Mouse (Mus musculus): Measurements from ENCODE around the gene Arhgef19. TPM values are rescaled to one million over a fixed set of nuclear protein-coding genes. Genes with fewer than 3 reads are reported as not detected.
A peak's percentile ranks its signal among the peaks of the same experiment; 100 is the strongest.

The Arhgef19 gene
- polyA plus RNA-seq, 1 experiment from 2014 or later = 20.9 TPM

DNA sequence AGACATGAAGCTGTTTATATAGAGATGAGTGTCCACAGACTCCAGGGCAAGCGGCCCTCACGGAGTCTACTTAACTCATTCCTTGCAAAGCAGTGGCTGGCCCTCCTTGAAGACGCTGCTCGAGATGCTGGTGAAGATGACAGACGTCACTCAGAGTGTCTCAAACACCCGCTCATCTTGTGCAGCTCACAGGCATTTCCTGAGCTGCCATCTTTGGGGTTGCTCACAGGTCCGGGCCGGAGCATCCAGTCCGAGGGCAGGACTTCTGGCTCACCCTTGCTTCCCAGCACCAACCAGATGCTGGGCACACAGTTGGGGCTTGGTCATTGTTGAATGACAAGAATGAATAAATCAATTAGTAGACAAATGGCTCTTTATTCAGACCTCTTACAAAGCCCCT lies 26.4 kb upstream of the Arhgef19 start:
- no peak for ATAC-seq (ENCODE audit: insufficient read depth, low FRiP score, low read depth)
- no peak overlapping the region for H3K9ac ChIP-seq
- no peaks in the 10 kb centered on the region for H3K27me3 ChIP-seq (replicated peaks)
- H3K27ac ChIP-seq = no peak overlapping the region
- H3K36me3 ChIP-seq = no peaks in the 10 kb centered on the region
- no peak overlapping the region for H3K4me3 ChIP-seq (replicated peaks)
- H3K4me1 ChIP-seq = peaks cover 13% of the 10 kb centered on the region
- no peaks in the 10 kb centered on the region for H3K9me3 ChIP-seq
- peak overlapping the region; percentile 95; the same call in 1 of the 2 replicates for H3K4me2 ChIP-seq
- 80% methylated on average over 9 of the region's 9 CpGs for WGBS

DNA sequence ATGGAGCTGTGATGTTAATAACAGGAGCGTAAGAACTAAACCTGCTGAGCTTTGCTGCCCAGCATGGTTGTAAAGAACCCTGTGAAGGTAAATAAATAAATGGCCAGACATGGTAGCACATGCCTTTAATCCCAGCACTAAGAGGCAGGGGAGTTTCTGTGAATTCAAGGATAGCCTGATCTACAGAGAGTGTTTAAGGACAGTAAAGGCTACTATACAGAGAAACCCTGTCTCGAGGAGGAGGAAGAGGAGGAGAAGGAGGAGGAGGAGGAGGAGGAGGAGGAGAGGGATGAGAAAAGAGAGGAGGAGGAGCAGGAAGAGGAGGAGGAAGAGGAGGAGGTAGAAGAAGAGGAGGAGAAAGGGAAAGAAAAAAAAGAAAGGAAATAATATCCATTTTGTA lies 26.0 kb upstream of the Arhgef19 start:
- 38% methylated on average over 2 of the region's 2 CpGs for WGBS
- H3K4me2 ChIP-seq = peak overlapping the region; percentile 95
- H3K4me1 ChIP-seq = peaks cover 13% of the 10 kb centered on the region
- H3K27me3 ChIP-seq (replicated peaks) = no peaks in the 10 kb centered on the region
- peak overlapping the region; percentile 60 for H3K4me3 ChIP-seq (replicated peaks)
- no peaks in the 10 kb centered on the region for H3K9me3 ChIP-seq
- H3K36me3 ChIP-seq = no peaks in the 10 kb centered on the region
- H3K9ac ChIP-seq = no peak overlapping the region
- peak overlapping the region; percentile 59; the same call in 1 of the 2 replicates for H3K27ac ChIP-seq
- peak; percentile 37; the same call in 1 of the 2 replicates for ATAC-seq (ENCODE audit: insufficient read depth, low FRiP score, low read depth)

DNA sequence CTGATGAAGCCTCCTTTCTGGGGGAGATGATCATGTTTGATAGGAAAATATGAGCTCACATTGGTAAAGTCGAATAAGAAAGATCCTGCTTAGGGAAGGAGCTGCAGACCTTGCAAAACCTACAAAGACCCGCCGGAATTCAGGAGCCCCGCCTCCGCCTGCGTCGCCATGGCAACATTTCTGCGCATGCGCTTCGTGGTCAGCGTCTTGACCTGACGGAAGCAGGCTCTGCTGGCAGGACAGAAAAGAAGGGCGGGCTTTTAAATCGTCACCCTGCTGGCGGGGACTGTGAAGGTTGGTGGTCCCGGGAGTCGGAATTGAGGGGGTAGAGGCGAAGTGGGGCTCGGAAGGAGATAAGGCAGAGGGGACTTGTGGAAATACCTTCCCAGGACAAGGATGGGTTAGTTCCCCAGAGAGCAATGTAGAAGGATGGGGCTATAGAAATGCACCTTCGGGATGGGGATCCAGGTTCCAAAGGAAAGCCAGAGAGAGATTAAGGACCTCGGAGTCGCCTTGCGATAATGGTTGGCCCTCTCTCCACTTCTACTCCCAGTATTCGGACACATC lies 25.4 kb upstream of the Arhgef19 start, which contains the start of gene Rsg1:
Rsg1 (plus strand) TSS at position 187 of the 567 bp plus-strand sequence.
- WGBS = under 1% methylated on average over 24 of the region's 24 CpGs

DNA sequence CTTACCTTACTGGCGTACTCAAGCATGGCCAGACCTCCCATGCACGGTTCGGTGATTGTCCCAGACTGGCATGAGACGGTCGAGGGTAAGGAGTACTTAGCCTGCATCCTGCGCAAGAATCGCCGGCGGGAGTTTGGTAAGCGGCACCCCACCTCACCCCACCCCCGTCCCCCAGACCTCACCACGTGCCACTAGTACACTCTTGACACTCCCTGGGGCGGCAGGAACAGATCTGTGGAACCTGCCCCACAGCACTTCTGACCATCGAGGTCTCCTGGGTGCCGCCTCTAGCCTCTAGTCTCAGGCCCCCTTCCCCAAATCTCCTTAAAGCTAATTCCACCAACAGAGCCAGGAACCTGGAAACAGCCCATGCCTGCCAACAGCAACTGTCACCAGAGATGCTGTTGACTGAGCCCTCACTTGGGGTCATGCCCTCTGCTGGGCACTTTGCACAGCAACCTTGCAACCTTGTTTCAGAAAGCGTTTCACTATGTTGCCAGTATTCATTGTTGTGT lies 24.9 kb upstream of the Arhgef19 start:
- H3K4me2 ChIP-seq = peak overlapping the region; percentile 95
- H3K9me3 ChIP-seq = no peaks in the 10 kb centered on the region
- peak; percentile 40; the same call in 1 of the 2 replicates for ATAC-seq (ENCODE audit: insufficient read depth, low FRiP score, low read depth)
- H3K9ac ChIP-seq = peak overlapping the region; percentile 37; the same call in 1 of the 2 replicates
- H3K36me3 ChIP-seq = no peaks in the 10 kb centered on the region
- peak overlapping the region; percentile 60 for H3K4me3 ChIP-seq (replicated peaks)
- H3K27me3 ChIP-seq (replicated peaks) = no peaks in the 10 kb centered on the region
- peak overlapping the region; percentile 40; the same call in 1 of the 2 replicates for H3K27ac ChIP-seq
- 3% methylated on average over 16 of the region's 16 CpGs for WGBS
- H3K4me1 ChIP-seq = peaks cover 13% of the 10 kb centered on the region

More for the DNA sequence above, 25.4 kb upstream of the Arhgef19 start, which contains the start of gene Rsg1:
- H3K9me3 ChIP-seq = no peaks in the 10 kb centered on the region
- H3K9ac ChIP-seq = peak within 1 kb of the TSS; percentile 37; the same call in 1 of the 2 replicates
- H3K27me3 ChIP-seq (replicated peaks) = no peaks in the 10 kb centered on the region
- H3K4me1 ChIP-seq = peaks cover 13% of the 10 kb centered on the region
- peak within 1 kb of the TSS; percentile 60 for H3K4me3 ChIP-seq (replicated peaks)
- H3K4me2 ChIP-seq = peak within 1 kb of the TSS; percentile 95
- ATAC-seq (ENCODE audit: insufficient read depth, low FRiP score, low read depth) = peak; percentile 76
- no peaks in the 10 kb centered on the region for H3K36me3 ChIP-seq
- H3K27ac ChIP-seq = peak within 1 kb of the TSS; percentile 59; the same call in 1 of the 2 replicates

DNA sequence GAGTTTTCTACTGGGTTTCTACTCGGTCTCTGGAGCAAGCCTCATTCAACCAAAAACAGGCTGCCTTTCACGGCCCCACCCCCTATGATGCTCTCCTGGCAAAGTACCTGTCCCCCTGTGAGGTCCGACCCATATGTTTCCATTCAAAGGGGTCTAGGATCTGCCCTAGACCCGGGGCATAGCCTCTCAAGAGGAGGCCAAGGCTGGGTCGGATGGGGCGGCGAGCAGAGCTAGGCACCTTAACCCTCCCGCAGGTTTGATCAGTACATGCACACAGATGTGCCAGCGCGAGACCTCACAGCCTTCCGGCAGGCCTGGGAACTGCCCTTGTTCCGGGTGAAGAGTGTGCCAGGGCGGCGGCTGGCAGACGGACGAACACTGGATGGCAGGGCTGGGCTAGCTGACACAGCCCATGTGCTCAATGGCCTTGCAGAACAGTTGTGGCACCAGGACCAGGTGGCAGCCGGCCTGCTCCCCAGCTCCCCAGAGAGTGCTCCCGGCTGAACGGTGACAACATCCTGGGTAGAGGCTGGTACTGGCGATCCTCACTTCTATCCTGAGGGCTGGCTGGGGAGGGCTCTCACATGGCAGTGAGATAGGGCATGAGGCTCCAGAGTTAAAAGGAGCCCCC lies 19.6 kb upstream of the Arhgef19 start:
- Histone ChIP-seq H3K27ac (no peak overlapping the region), H3K9ac (no peak overlapping the region), H3K4me1 (peaks cover 2% of the 10 kb centered on the region; the same call in 1 of the 2 replicates), H3K36me3 (no peaks in the 10 kb centered on the region), H3K4me3 (replicated peaks) (no peak overlapping the region), H3K27me3 (replicated peaks) (no peaks in the 10 kb centered on the region), H3K9me3 (no peaks in the 10 kb centered on the region), H3K4me2 (no peak overlapping the region)
- 88% methylated on average over 20 of the region's 20 CpGs for WGBS
- no peak for ATAC-seq (ENCODE audit: insufficient read depth, low FRiP score, low read depth)

DNA sequence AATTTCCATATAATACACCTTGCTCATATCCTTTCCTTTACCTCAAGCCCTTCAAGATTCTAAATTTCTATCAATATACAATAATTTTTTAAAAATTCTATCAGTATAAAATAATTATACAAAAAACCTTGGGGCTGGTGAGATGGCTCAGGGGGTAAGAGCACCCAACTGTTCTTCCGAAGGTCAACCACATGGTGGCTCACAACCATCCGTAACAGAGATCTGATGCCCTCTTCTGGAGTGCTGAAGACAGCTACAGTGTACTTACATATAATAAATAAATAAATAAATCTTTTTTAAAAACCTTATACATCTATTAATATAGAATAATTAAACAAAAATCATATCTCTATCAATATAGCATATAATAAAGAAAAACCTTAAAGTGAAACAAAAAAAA lies 17.5 kb upstream of the Arhgef19 start:
- Histone ChIP-seq H3K27me3 (replicated peaks) (no peaks in the 10 kb centered on the region), H3K27ac (no peak overlapping the region), H3K4me1 (no peaks in the 10 kb centered on the region), H3K9me3 (no peaks in the 10 kb centered on the region), H3K9ac (no peak overlapping the region), H3K4me2 (no peak overlapping the region), H3K4me3 (replicated peaks) (no peak overlapping the region), H3K36me3 (no peaks in the 10 kb centered on the region)
- WGBS = 79% methylated on average over 2 of the region's 2 CpGs
- ATAC-seq (ENCODE audit: insufficient read depth, low FRiP score, low read depth) = no peak

DNA sequence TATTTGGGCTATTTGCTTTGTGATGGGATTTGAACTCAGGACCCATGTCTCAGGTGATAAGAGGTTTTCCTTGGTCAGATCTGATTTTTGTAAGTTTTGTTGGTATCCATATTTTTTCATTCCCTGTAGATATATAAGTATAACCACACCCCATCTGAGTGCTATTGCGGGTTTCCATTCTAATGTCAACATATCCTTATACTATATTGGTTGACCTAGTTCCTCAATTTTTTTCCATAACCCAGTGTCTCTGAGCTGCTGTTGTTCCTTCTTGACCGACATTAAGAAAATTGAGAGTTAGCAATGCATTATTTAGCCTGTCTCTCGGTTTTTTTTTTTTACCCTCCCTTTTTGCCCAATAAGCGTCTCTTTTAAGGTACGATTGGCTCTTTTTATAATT lies 16.5 kb upstream of the Arhgef19 start:
- Histone ChIP-seq H3K4me1 (no peaks in the 10 kb centered on the region), H3K36me3 (no peaks in the 10 kb centered on the region), H3K9me3 (no peaks in the 10 kb centered on the region), H3K27ac (no peak overlapping the region), H3K9ac (no peak overlapping the region), H3K4me2 (no peak overlapping the region), H3K4me3 (replicated peaks) (no peak overlapping the region), H3K27me3 (replicated peaks) (no peaks in the 10 kb centered on the region)
- 90% methylated on average over 5 of the region's 5 CpGs for WGBS
- no peak for ATAC-seq (ENCODE audit: insufficient read depth, low FRiP score, low read depth)

DNA sequence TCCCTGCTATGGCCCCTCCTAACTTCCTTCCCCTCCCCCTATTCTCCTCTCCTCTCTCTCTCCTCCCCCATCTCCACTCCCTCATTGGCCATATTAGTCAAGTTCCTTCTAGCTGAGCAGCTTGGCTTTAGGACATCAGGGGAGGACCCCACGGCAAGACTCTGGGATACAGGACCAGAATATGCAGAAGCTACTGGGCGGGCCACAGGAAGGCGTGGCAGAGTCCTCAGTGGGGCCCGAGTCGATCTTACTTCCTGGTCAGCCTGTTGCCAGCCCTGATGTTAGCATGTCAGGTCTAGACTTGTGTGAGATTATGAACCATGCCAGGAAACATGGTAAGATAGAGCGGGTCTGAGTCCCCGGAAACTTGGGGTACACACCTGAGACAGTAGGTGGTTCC lies 10.6 kb upstream of the Arhgef19 start:
- ATAC-seq (ENCODE audit: insufficient read depth, low FRiP score, low read depth) = no peak
- no peaks in the 10 kb centered on the region for H3K27me3 ChIP-seq (replicated peaks)
- WGBS = 72% methylated on average over 7 of the region's 7 CpGs
- H3K4me1 ChIP-seq = peaks cover 4% of the 10 kb centered on the region; the same call in 1 of the 2 replicates
- no peaks in the 10 kb centered on the region for H3K9me3 ChIP-seq
- no peaks in the 10 kb centered on the region for H3K36me3 ChIP-seq
- no peak overlapping the region for H3K9ac ChIP-seq
- no peak overlapping the region for H3K27ac ChIP-seq
- no peak overlapping the region for H3K4me2 ChIP-seq
- no peak overlapping the region for H3K4me3 ChIP-seq (replicated peaks)

DNA sequence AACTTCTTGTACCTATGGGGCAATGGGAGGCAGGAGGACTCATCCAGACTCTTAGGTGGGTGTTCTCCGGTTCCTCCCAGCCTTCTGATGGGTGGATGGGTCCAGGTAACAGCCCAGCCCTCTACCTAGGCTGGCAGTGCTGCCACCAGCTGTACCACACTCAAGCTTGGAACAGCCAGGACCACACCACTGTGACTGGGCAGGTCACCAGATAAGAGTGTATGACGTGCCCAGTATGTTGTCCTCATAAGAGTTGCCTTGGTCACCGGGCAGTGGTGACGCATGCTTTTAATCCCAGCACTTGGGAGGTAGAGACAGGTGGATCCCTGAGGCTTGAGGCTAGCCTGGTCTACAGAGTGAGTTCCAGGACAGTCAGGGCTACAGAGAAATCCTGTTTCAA lies 6.1 kb upstream of the Arhgef19 start:
- Histone ChIP-seq H3K4me1 (peaks cover 5% of the 10 kb centered on the region; the same call in 1 of the 2 replicates), H3K9me3 (no peaks in the 10 kb centered on the region), H3K27ac (no peak overlapping the region), H3K27me3 (replicated peaks) (no peaks in the 10 kb centered on the region; the same call in 1 of the 2 replicates), H3K4me2 (no peak overlapping the region), H3K36me3 (no peaks in the 10 kb centered on the region), H3K4me3 (replicated peaks) (no peak overlapping the region), H3K9ac (no peak overlapping the region)
- WGBS = 89% methylated on average over 4 of the region's 4 CpGs
- ATAC-seq (ENCODE audit: insufficient read depth, low FRiP score, low read depth) = no peak

DNA sequence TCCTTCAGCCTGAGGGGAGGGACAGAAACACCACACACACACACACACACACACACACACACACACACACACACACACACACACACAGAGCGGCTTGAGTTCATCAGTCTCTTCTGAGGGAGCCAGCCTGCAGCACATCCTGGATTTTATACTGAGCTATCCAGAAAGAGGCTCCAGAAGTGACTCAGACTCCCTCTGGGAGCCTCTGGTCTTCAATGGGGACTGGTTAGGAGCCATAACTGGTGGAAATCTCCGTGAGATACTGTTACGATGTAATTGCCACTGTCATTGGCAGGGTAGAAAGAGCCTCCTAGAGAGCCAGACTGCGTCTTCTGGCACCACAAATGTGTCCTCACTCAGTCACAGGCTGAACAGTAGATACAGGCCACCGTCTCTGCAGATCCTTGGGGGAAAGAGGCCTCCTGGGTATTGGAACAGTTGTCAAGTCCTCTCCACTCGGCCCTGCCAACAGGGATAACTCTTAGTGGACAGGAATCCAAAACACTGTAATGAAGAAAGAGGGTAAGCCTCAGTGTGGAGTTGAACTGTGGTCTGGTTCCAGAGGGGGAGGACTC lies 3.7 kb upstream of the Arhgef19 start:
- H3K36me3 ChIP-seq = no peaks in the 10 kb centered on the region
- no peak for ATAC-seq (ENCODE audit: insufficient read depth, low FRiP score, low read depth)
- no peaks in the 10 kb centered on the region; the same call in 1 of the 2 replicates for H3K27me3 ChIP-seq (replicated peaks)
- H3K4me2 ChIP-seq = no peak overlapping the region
- H3K9ac ChIP-seq = no peak overlapping the region
- H3K27ac ChIP-seq = no peak overlapping the region
- H3K4me3 ChIP-seq (replicated peaks) = no peak overlapping the region
- 64% methylated on average over 6 of the region's 6 CpGs for WGBS
- H3K4me1 ChIP-seq = peaks cover 22% of the 10 kb centered on the region
- no peaks in the 10 kb centered on the region for H3K9me3 ChIP-seq

DNA sequence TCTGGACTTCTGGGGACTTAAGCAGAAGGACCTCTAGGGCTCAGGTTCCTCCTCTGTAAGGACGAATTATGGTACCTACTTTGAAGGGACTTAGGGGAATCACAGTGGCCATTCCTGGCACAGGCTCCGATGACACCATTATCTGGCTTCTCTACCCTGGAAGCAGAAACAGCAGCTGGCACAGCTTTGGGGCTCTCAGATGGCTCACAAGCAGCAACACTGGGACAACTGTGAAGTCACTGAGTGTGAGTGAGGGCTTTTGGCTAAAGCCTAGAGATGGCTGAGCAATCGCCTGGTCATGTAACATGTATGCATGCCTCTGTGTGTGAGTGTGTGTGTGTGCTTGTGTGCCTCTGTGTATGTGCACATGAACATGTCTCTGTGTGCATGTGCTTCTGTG lies 2.4 kb upstream of the Arhgef19 start:
- Histone ChIP-seq H3K9ac (no peak overlapping the region), H3K9me3 (no peaks in the 10 kb centered on the region), H3K27ac (no peak overlapping the region), H3K4me1 (peaks cover 32% of the 10 kb centered on the region), H3K4me2 (no peak overlapping the region), H3K27me3 (replicated peaks) (peaks cover 3% of the 10 kb centered on the region; the same call in 1 of the 2 replicates), H3K36me3 (no peaks in the 10 kb centered on the region), H3K4me3 (replicated peaks) (no peak overlapping the region)
- ATAC-seq (ENCODE audit: insufficient read depth, low FRiP score, low read depth) = no peak
- 72% methylated on average over 3 of the region's 3 CpGs for WGBS
